In the genomic region with DNA sequence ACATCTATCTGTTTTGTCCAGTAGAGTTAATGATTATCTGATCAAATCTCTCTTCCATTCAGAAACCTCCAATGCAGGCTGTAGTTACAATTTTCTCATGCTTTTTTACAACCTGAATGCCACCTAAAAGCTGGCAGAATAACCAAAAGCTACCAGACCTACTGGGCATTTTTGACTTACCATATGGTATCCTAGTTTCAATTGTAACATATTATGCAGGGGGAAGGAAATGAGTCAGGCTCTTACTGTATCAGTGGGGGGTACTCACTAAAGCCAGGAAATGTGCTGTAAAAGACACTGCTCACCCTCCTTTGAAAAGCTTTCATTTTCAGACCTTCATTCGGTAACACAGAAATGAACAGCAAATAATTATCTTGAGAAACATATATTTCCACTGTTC, we compare ENCODE assay signal across 18 mouse cellular contexts.
DNase-seq lines count a peak whose midpoint lies in the region; ATAC-seq and TF ChIP-seq lines count a peak whose summit lies in the region.
"Had no signal": no experiment of that assay in that cellular context is flagged by ENCODE, and none has a peak within 500 bp of the region (broad histone marks: within the 10 kb centered on the region; RNA-seq: fewer than 3 reads in every experiment).

No protein-coding gene starts in this region.

- peak overlapping the region; percentile 87; the same call in 1 of the 2 replicates for H3K27ac ChIP-seq in cerebellum, adult 2 months (ENCODE audit: insufficient read depth, low read length)
- H3K27ac ChIP-seq: embryonic facial prominence, embryonic 12.5 days; heart, embryonic 10.5 days; hindbrain, embryonic 12.5 days; kidney, embryonic 15.5 days; midbrain, embryonic 12.5 days had no signal

- WGBS in cerebellum, adult 2 months = 0% methylated on average over 1 of the region's 1 CpGs

- no peak overlapping the region for H3K4me3 ChIP-seq in cerebellum, adult 2 months (replicated peaks; ENCODE audit: insufficient read depth, low read depth, low read length)
- H3K4me3 ChIP-seq: embryonic facial prominence, embryonic 12.5 days; heart, embryonic 10.5 days; hindbrain, embryonic 12.5 days; kidney, embryonic 15.5 days; midbrain, embryonic 12.5 days had no signal

- no peaks in the 10 kb centered on the region for H3K27me3 ChIP-seq in cerebellum, adult 2 months (ENCODE audit: control insufficient read depth, insufficient read depth, low read length)
- H3K27me3 ChIP-seq: embryonic facial prominence, embryonic 12.5 days; hindbrain, embryonic 12.5 days; kidney, embryonic 15.5 days; midbrain, embryonic 12.5 days had no signal

- intact Hi-C loops in left cerebral cortex, postnatal 36 days (cut with DNase I) = no loop called here

- no peak for DNase-seq in frontal cortex, postnatal 36 days (ENCODE audit: low spot score in 2 of 2)
- peak; percentile 5 for DNase-seq in Muller cell, postnatal 12 days (ENCODE audit: inconsistent ontology term)
- peak; percentile 37 to 94 for DNase-seq in cerebellum, adult 2 months
- DNase-seq in layer of hippocampus, adult 8-10 months (ENCODE audit: low spot score in 2 of 2) = no peak
- no peak for DNase-seq in gastrocnemius, postnatal 4 days (ENCODE audit: low spot score in 2 of 2)
- DNase-seq in left cerebral cortex, postnatal 36 days (ENCODE audit: low spot score in 2 of 2) = no peak
- DNase-seq: adrenal gland, postnatal 10 days; gastrocnemius, postnatal 25 days; liver; thymus, postnatal 25 days had no signal

- TF ChIP-seq CTCF in cerebellum, adult 2 months (IDR thresholded peaks at IDR 0.05; ENCODE audit: borderline replicate concordance, insufficient read depth, low read depth, low read length) = no peak

- ATAC-seq in frontal cortex, adult (ENCODE audit: low TSS enrichment) = peak; percentile 92
- 0 out of 2 replicates have a peak, but pooled peaks have one; percentile 39 for ATAC-seq in common myeloid progenitor, adult 5-6 weeks (replicated peaks; ENCODE audit: low read depth, poor library complexity, severe bottlenecking)
- ATAC-seq: lung, postnatal 0 days had no signal

- H3K4me1 ChIP-seq in cerebellum, adult 2 months (ENCODE audit: control insufficient read depth, insufficient read depth, low read length) = peaks cover 19% of the 10 kb centered on the region; the same call in 1 of the 2 replicates
- H3K4me1 ChIP-seq: embryonic facial prominence, embryonic 12.5 days; heart, embryonic 10.5 days; hindbrain, embryonic 12.5 days; kidney, embryonic 15.5 days; midbrain, embryonic 12.5 days had no signal

- TF ChIP-seq POLR2A in cerebellum, adult 2 months (IDR thresholded peaks at IDR 0.05; ENCODE audit: borderline replicate concordance, insufficient read depth, low read length) = no peak

Comparison
In these comparisons a context has a peak if more than half of its experiments do, and no peak if none do; other contexts are left out.
1. DNase-seq: peak in Muller cell, postnatal 12 days (single experiment) and cerebellum, adult 2 months (2 of 2); none in frontal cortex, postnatal 36 days (0 of 2), layer of hippocampus, adult 8-10 months (0 of 2), gastrocnemius, postnatal 4 days (0 of 2) and left cerebral cortex, postnatal 36 days (0 of 2).